Mouse (Mus musculus) right cerebral cortex, postnatal 4 days (tissue): ENCODE measurements around the gene Setd1b.
"Not testable (repeated sequence)": the region's sequence is repeated elsewhere in the genome, so short reads cannot be mapped to it uniquely, and the experiment has no call there.

Experiments
- DNase-seq: peaks from one replicate; pipeline ENCODE4 v3.0.0-alpha.2; 2022

Gene Setd1b

DNA sequence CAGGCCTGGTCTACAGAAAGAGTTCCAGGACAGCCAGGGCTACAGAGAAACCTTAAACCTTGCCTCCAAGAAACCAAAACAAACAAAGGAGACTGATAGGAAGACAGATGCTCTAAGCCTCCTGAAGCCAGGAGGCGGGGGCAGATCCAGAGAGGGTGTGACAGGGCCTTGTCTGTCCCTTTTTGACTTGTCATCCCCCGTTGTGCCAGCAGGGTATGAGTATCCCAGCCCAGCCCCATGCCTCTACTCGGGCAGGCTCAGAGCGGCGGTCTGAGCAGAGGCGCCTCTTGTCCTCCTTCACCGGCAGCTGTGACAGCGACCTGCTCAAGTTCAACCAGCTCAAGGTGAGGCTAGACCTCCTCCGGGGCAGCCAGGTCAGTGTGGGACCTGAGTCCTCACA lies 20.9 kb downstream of the Setd1b start:
- no peak for DNase-seq

DNA sequence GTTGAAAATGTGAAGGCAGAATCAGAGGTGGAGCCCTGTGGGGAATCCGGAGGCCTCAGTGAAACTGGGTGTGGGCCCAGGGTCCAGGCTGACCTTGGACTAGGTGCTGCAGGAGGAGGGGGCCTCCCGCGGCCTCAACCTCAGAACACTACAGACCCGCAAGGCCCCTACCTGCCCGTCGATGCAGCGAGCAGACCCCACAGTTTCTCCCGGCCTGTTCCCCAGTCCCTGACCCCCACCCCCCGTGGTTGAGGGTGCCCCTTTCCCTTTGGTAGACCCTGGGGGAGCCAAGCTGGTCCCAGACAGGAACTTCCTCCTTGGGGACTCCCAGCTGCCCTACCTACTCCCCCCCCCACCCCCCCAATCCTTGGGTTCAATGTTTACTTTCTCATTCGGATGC lies 24.4 kb downstream of the Setd1b start:
- no peak for DNase-seq

DNA sequence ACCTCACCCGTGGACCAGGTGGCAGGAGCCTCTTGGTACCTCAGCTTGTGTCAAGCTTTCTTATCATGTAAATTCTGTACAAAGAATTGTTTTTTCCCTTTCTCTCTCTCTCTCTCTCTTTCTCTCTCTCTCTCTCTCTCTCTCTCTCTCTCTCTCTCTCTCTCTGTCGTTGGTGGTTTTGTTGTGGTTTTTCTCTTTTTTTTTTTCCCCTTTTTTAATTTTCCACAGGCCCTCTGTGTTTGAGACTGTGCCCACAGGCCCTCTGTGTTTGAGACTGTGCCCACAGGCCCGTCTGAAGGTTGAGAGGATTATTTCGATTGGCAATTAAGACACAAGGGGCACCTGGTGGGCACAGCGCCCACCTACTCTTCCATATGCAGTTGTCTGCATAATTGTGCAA lies 25.6 kb downstream of the Setd1b start:
- DNase-seq: no peak

DNA sequence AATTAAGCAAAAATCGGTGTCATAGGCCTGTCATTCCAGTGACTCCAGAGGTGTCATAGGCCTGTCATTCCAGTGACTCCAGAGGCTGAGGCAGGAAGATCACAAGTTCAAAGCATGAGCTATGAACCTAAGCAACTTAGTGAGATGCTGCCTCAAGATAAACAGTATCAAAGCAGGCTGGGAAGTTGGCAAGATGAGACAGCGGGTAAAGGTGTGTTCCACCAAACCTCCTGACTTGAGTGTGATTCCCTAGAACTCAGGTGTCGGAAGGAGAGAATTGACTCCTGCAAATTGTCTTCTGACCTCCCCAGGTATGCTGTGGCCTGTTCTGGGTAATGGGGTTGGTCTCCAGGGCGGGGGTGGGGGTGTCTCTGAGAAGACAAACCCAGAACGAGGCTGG lies 27.3 kb downstream of the Setd1b start, which contains the start of gene Psmd9:
Psmd9 (plus strand) TSS at position 130 of the 400 bp plus-strand sequence.
- DNase-seq: no peak

DNA sequence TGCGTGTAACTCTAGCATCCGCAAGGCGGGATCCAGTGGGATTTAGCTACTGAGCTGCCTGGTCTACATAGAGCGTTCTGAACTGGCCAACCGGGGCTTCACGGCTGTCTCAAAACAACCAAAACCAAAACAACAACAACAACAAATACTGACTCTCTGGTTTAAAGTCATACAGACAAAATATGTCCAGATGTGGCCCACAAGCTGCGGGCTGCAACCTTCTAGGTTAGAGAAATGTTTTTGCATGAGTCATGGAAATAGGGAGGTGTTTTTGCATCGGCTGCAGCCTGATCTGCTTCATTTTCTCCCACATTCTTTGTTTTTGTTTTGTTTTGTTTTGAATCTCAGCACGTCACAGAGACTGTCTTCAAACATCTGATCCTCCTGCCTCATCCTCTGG lies 28.4 kb downstream of the Setd1b start:
- DNase-seq: no peak

DNA sequence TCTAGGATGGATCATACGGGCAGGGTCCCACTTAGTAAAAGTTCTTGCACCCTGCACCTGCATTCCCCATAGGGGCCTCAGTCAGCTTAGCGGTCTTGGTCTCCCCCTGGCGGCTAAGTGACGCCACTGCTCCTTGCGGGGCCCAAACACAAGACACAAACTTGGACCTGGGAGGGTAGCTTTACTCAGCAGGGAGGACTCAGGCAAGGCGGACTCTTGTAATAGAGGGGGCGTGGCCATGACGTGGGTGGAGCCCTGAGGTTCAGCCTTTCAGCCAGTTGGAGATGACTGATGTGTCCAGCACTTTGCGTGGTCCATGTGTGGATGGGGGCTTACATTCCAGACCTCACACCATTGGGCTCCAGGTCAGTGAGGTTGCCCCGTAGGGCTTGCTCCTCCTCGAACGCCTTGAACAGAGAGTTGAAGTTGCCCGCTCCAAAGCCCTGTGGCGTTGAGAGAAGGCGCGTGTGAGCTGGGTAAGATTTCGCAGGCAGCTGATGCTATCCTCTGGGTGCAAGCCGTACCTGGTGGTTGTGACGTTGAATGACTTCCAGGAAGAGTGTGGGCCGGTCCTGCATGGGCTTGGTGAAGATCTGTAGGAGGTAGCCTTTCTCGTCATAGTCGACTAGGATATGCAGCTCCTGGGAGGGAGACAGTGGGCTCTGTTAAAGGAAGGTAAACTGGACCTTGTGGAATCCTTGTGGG lies 29.8 kb downstream of the Setd1b start:
- peak; percentile 84 for DNase-seq

DNA sequence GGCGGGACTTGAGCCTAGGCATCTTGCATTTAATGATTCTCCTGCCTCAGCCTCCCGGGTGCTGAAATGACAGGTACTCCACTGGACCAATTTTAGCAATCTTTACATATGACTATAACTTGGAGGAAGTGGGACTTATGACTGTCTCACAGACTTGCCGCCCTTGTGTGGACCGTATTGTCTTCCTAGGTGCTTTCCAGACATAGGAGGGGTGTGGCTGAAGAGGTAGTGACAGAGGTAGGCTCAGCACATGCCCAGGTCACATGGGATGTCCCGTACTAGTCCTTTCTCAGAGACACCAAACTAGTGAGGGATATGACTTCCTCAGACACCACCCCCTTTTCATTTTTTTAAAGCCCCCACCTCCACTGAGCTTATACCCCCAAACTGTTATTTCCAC lies 36.8 kb downstream of the Setd1b start:
- DNase-seq: no peak

DNA sequence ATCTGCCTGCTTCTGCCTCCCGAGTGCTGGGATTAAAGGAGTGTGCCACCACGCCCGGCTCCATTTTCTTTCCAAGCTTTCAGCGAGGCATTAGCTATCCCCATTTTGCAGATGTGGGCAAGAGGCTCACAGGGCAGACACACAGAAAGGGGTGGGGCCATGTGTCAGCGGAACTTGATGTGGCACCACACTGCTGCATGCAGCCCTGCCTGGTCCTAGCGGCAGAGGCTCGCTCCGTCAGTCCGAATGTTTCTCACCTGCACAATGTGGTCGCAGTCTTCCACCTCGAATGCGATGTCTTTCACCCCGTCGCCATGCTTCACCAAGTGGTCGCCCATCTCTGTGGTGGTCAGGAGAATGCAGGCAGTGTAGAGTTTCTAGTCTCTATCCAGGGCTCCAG lies 38.4 kb downstream of the Setd1b start:
- DNase-seq: no peak

DNA sequence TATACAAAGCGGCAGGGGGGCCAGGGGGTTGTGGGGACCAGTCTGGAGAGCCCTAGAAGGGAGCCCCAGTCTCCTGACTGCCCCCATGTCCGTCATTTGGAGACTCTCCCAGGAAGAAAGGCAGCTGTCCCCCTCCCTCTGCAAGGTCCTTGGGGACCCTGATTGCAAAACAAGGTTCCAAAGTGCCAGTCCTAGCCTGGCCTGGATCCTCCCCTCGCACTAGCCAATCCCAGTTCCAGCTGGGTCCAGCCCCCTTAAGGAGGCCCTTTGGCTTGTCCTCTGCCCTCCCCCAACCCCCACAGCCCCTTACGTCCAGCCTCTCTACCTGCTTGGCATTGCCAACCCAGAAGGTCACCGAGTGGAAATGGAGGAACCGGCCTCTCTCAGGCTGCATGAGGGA lies 39.5 kb downstream of the Setd1b start:
- no peak for DNase-seq

DNA sequence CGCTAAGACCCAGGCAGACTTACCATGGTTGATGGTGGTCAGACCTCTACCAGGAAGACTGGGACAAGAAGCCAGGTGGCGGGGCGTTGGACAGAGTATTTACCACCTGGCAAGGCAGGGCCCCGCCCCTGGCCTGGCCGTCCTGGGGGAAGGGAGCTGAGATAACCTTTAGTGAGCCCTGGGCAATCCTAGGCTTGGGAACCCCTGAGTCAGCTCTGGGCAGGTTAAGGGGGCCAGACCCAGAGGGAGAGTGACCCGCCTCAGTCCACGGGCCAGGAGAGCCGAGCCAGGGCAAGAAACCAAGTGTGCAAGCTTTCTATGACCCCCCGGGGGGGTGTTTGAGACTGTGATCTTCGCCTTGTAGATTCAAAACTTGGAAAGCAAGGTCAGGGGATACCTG lies 40.7 kb downstream of the Setd1b start, which contains the start of gene Hpd:
Hpd (minus strand) TSS at position 77 of the 400 bp plus-strand sequence.
- no peak for DNase-seq

DNA sequence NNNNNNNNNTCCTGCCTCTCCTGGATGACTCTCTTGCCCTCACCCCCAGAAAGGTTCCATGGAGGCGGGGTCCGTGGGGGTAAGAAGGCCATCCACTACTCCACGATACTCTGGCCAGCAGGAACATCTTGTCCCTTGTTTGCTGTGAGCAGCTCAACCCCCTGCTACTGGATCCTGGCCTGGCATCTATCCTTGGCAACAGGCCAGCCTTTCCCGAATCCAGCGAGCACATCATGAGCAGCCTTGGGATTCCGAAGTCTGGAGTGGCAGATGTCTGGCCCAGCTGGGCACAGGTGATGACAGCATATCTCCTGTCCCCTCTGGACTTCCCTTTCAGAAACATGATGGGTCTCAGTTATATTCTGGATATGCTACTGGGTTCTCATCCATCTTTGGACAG lies 44.0 kb downstream of the Setd1b start:
- no peak for DNase-seq

DNA sequence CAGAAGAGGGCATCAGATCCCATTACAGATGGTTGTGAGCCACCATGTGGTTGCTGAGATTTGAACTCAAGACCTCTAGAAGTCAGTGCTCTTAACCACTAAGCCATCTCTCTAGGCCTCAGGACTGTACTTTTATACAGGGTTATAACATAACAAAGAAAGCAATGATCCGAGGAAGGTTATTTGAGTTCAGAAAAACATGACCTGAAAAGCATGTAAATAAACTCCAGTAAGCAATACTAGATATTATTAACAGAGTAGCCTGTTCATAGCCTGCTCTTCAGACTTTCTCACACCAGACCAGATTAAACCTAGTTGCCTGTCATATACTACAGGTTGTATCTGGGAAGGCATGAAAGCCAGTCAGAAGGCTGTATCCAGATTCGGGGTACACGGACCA lies 45.3 kb downstream of the Setd1b start:
- no peak for DNase-seq

DNA sequence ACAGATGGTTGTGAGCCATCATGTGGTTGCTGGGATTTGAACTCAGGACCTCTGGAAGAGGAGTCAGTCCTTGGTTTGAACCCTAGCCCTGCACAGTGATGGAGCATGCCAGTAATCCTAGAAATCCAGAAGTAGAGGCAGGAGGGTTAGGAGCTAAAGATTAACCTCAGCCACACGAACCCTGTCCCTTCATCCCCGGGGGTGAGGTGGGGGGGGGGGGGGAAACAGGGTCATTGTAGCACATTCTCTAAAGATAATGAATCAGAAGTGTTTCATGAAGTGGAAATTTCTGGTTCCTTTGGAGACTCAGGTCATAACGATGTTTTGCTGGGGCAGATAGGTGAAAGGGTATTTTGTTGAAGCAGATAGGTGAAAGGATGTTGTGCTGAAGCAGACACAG lies 48.9 kb downstream of the Setd1b start:
- no peak for DNase-seq

DNA sequence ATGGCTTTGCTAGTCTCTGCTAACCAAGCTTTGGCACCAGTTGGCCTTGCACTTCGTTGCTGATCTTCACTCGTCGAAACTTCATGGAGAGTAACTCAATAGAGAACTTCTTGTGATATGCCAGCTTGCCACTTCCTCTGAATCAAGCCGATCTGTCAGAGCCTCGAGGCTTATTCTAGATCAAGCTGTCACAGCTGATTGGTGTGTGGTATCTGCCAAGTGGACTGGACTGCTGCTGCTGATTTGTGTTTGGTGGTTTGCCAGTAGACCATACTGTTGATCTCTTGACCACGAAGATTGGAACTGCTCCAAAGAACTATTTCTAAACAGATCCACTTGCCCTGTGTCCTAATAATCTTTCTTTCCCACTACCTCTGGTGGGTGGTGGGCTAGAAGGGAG lies 49.4 kb downstream of the Setd1b start:
- no peak for DNase-seq

DNA sequence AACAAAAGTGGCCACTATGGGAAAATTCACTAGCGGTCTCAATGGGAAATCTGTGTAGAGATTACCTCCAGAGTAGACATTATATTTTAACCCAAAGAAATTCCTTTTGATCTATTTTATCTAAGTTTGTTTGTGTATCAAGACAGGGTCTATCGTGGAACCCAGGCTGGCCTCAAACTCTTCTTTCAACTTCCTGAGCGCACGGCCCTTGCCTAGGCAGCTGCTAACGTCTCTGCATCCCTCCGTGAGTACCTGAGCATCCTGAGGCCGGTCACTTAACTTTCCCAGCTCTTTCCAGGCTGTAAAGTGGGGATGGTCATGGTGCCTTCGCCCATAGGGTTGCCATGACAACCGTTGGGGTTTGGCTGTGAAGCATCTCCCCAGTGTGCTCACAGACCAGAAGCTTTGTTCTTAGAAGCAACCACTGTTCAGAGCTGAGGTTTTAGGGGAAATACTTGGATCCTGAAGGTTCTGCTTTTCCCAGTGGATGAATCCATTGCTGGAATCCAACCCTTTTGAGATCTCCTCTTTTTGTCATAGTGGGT lies 50.7 kb downstream of the Setd1b start:
- no peak for DNase-seq

DNA sequence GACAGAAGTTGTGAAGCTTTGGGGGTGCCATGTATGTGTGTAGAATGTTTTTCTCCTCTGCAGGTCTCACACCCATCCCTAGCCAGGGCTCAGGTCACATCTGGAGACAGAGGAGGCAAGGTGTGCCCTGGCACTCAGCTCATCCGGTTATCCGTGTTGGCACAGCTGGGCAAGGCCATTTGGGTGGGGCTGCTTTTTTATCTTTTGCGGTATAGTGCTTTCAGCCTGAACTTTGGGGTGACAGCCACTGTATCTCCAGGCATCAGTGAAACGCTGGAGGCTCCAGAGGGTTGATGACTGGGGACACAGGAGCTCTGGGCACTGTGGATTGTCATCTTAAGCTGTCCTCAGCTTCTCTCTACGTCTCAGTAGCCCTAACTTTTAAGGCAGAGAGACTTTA lies 51.4 kb downstream of the Setd1b start:
- no peak for DNase-seq

DNA sequence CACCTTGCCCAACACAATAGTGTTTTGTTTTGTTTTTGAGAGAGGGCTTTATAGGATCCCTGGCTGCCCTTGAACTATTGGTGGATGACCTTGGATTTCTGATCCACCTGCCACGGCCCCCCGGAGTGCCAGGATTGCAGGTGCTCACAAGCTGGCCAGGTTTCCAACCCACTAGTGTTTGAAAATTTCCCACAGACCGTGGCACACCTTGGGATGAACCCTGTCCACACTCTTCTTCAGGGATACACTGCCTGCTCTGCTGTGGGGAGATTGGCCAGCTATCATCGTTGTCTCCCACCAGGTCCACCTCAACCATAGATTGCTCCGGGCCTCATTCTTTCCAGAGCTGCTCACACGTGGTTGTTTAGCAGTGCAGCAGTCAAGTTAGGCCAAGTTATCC lies 52.9 kb downstream of the Setd1b start:
- DNase-seq: no peak

DNA sequence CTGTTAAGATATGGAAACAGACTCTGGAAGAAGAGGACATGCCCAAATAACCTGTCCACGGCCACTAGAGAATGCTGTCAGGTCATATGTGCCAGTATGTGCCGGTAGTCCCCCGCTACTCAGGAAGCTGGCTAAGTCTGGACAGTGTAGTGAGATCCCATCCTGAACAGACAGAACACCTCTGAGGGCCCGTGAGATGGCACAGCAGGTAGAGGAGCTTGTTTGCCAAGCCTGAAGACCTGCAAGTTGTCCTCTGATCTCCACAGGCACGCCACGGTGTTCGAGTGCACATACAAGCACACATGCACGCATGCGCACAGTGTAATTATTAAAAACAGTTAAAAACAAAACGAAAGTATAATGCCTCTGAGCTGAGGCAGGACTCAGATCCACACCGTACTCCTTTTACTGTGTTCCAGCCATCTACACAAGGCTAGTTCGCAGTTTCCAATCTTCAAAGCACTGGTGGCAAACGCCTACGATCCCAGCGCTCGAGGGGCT lies 53.6 kb downstream of the Setd1b start:
- DNase-seq: no peak

DNA sequence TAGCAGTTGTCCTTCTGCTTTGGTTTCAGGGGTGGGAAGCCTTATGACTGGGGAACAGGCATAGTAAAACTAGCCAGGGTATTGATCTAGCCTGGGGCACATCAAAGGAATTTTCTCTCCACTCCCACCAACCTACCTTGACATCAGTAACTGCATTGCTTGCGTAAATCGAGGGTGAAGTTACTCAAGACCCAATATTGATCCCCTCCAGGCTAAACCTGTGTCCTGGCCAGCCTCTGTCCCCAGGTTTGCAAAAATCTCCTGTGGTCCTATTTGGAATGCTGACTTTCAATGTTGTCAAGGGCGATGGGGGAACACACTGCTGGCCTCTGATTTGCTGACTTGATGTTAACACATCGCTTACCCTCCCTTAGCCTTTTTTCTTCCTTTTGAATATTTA lies 54.8 kb downstream of the Setd1b start:
- DNase-seq: no peak

DNA sequence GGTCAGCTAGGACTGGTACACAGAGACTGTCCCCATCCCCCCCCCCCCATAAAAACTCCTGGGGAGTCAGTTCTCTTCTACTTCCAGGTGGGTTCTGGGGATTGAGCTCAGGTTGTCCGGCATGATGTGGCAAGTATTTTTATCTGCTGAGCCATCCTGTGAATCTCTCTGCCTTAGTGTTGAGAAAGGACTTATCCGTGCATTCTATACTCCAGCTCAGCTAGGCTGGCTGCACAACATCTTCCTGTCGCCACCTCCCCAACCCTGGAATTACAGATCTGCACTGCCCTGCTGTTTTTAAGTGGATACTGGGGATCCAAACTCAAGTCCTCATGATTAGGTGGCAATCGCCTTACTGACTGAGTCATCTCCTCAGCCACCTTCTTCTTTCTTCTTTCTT lies 56.5 kb downstream of the Setd1b start:
- no peak for DNase-seq

DNA sequence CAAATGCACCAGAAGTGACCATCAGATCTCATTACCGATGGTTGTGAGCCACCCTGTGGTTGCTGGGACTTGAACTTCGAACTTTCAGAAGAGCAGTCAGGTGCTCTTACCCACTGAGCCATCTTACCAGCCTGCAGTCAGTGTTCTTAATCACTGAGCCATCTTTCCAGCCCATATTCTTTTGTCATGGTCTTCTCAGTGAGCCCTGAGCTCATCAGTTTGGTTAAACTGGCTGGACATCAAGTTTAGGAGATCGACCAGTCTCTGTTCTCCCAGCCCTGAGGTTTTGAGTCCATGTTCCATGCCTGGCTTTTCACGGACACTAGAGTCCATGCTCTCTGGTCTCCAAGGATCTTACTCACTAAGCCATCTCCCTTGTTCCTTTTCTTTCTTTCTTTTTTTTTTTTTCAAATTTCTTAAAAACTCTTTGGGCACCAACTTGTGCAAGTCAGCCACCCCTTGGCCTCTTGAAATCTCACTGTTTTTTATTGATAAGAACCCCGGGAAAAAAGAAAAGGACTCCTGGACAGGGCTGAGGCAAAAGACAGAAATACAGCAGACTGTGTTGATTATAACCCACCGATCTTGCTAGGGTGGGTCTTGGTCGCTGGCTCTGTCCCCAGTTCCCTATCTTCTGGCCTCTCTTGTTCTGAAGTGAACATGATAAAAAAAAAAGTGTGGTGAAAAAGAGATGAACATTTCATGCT lies 59.0 kb downstream of the Setd1b start:
- DNase-seq: not testable (repeated sequence)

DNA sequence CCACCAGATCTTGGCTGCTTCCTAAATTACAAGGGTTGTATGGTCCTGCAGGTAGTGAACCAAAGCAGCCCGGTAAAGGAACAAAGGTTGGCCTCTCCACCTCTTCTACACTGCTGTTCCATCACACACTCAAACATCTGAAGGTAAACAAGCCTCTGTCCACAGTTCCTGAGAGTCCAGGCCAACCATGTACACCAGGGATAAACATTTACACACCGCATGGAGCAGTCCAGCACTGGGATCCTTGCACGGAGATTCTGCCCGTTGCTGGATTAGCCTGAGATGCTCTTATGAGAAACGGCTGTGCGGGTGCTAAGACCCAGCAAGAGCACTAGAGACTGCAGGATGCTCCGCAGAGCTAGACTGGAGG lies 59.5 kb downstream of the Setd1b start:
- DNase-seq: no peak

DNA sequence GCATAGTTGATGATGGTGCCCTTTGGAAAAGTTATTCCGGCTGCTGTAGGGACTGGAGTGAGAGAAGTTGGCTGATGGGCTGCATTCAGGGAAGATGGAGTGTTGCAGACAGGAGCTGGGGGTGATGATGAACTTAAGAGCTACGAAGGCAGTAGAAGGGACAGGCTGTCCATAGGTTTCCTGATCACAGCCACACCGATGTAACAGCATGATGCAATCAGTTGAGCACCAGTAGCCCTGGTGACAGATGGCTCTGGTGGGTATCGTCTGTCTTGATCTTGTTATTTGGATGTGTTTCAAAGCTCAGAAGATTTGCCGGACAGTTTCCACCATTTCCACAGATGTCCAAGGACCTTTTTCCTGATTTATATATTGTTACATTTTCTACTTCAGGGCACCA lies 60.0 kb downstream of the Setd1b start:
- DNase-seq: no peak

DNA sequence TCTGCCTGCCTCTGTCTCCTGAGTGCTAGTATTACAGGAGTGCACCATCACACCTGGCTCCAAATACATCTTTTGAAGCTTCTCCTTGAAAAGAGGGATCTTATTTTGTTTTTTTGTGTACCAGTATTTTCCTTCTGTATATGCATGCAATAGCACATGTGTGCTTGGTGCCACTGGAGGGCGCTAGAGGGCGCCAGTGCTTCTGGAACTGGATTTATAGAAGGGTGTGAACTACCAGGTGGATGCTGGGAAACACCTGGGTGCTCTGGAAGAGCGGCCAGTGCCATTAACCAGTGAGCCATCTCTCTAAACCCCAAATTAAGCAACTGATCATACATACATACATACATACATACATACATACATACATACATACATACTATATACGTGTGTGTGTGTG lies 60.8 kb downstream of the Setd1b start:
- DNase-seq: not testable (repeated sequence)
